Mouse (Mus musculus) embryonic facial prominence, embryonic 10.5 days (tissue): ENCODE measurements around the gene Milr1. TPM values are rescaled to one million over a fixed set of nuclear protein-coding genes. Genes with fewer than 3 reads are reported as not detected.

Experiments
- DNase-seq: peaks from one replicate; pipeline ENCODE4 v3.0.0-alpha.2; 2017; ENCODE audit warnings: low spot score
- H3K27ac ChIP-seq: fragments of 300-500 bp; sonication (generic); replicated peaks from 2 replicates; pipeline ENCODE4 v1.5.1; 2016; ENCODE audit warnings: mild to moderate bottlenecking
- H3K27me3 ChIP-seq: fragments of 300-500 bp; sonication (generic); replicated peaks from 2 replicates; pipeline ENCODE4 v1.6.1; 2016; ENCODE audit warnings: low read depth, mild to moderate bottlenecking; ENCODE audit not compliant: poor library complexity, severe bottlenecking
- H3K36me3 ChIP-seq: fragments of 300-500 bp; sonication (generic); replicated peaks from 2 replicates; pipeline ENCODE4 v1.6.1; 2016; ENCODE audit warnings: mild to moderate bottlenecking, moderate library complexity
- H3K4me1 ChIP-seq: fragments of 300-500 bp; sonication (generic); 2 replicates; pipeline ENCODE4 v1.6.1; 2016
- H3K4me3 ChIP-seq: fragments of 300-500 bp; sonication (generic); 2 replicates; pipeline ENCODE4 v1.5.1; 2016; ENCODE audit warnings: mild to moderate bottlenecking, moderate library complexity
- H3K9me3 ChIP-seq: fragments of 300-500 bp; sonication (generic); 2 replicates; pipeline ENCODE4 v1.6.1; 2016; ENCODE audit warnings: mild to moderate bottlenecking
- WGBS: fragments of 180-500 bp; shearing (Covaris S2); methylation state at CpG from one replicate; pipeline ENCODE4 v1.1.7; 2016; 5-methylcytosine and 5-hydroxymethylcytosine counted together
- polyA plus RNA-seq: library from polyadenylated mRNA; unstranded; fragments of >200 nt; fragmentation: Nextera tagmentation; extraction: Ambion mirVana; gene quantifications from 2 replicates; pipeline ENCODE4 v1.2.1, GENCODE M21; 2016

Milr1 gene
- polyA plus RNA-seq, 1 experiment from 2014 or later: 1.1 TPM

DNA sequence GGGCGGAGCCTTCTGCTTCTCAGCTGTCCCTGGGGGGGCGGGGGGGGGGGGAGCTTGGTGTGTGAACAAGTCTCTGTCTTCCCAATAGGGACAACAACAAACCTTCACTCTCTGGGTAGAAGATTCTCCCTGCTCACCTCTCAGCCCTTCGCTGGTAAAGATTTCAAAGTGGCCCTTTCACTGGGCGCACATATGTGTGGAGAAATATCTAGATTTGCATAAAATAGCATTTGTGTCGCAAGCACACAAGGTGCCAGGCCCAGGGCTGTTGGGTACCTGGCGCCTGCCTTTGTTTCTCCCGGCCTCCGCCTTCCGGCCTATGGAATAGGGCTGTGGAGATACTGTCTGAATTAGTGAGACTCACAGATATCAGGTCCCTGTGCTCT, 11.8 kb downstream of the Milr1 start:
- DNase-seq: no peak
- H3K9me3 ChIP-seq: peaks cover 4% of the 10 kb centered on the region; the same call in 1 of the 2 replicates
- peak overlapping the region; percentile 61 for H3K27ac ChIP-seq
- H3K4me3 ChIP-seq: no peak overlapping the region
- H3K4me1 ChIP-seq: peaks cover 20% of the 10 kb centered on the region
- H3K27me3 ChIP-seq: no peaks in the 10 kb centered on the region
- peaks cover 44% of the 10 kb centered on the region for H3K36me3 ChIP-seq
- 76% methylated on average over 9 of the region's 9 CpGs for WGBS

DNA sequence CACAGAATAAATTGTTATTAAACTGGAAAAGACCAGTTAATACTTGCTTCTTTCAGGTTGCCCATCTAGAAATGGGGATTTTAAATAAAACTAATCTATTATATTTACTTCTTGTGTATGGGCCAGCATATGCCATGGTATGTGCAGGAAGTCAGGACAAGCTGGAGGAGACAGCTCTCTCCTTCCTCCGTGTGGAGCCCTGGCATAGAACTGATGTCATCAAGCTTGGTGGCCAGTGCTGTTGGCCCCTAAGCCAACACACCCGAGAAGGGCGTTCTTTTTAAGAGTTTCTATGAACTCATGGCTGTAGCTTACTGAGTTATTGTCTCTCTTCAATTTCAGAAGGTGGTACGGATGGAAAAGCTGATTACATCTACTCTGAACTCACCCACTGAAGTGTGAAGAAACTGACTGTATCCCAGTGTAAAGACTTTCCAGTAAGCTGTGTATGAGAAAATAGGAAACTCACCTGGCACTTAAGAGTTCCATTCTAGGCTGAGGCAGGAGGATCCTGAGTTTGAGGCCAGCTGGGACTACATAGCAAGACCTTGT, 15.7 kb downstream of the Milr1 start:
- 91% methylated on average over 4 of the region's 4 CpGs for WGBS
- H3K4me1 ChIP-seq: peaks cover 15% of the 10 kb centered on the region
- peaks cover 5% of the 10 kb centered on the region; the same call in 1 of the 2 replicates for H3K9me3 ChIP-seq
- H3K36me3 ChIP-seq: peaks cover 79% of the 10 kb centered on the region
- no peak for DNase-seq
- no peak overlapping the region for H3K4me3 ChIP-seq
- no peaks in the 10 kb centered on the region for H3K27me3 ChIP-seq
- no peak overlapping the region for H3K27ac ChIP-seq

DNA sequence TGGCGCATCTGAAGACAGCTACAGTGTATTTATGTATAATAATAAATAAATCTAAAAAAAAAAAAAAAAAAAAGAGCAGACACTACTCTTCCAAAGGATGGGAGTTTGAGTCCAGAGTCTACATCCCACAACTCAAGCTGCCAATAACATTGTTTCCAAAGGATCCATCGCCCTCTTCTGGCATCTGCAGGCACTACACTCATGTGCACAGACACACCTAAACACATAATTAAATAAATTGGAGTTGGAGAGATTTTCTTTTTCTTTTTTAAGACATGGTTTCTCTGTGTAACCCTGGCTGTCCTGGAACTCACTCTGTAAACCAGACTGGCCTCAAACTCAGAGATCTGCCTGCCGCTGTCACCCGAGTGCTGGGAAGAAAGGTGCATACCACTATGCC, 16.5 kb downstream of the Milr1 start:
- peaks cover 87% of the 10 kb centered on the region for H3K36me3 ChIP-seq
- no peaks in the 10 kb centered on the region for H3K27me3 ChIP-seq
- WGBS: 93% methylated on average over 4 of the region's 4 CpGs
- peaks cover 5% of the 10 kb centered on the region; the same call in 1 of the 2 replicates for H3K9me3 ChIP-seq
- DNase-seq: no peak
- no peak overlapping the region for H3K4me3 ChIP-seq
- H3K27ac ChIP-seq: no peak overlapping the region
- H3K4me1 ChIP-seq: peaks cover 6% of the 10 kb centered on the region

DNA sequence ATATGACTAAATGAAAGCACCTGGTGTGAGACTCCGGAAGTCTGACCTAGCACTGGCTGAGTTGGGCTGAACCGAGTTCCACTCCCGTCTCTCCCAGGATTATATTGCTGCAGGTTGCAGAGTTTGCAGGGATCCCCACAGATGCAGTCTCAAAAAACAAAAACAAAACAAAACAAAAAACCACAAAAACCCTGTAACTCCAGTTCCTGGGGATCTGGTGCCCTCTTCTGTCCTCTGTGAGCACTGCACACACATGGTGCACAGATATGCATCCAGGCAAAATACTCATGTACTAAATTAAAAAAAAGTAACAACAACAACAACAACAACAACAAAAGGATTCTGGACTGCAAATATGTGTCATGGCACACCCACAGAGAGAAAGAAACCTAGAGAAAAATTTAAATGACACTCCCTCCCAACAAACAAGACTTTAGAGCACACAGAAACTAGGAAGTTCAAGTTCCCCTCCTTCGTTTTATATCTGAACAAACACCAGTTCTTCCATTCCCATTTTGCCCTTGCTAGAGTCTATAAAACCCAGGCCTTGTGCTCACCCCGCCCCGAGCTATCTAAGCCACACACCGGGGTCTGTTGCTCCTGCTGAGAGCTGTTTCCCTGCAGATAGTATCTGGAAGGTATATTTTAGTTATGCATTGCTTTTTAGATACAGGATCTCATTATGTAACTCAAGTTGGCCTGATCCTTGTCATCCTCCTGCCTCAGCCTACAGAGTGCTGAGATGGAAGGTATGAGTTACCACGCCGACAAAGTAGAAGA, 19.4 kb downstream of the Milr1 start:
- peaks cover 5% of the 10 kb centered on the region; the same call in 1 of the 2 replicates for H3K9me3 ChIP-seq
- H3K27ac ChIP-seq: no peak overlapping the region
- H3K4me3 ChIP-seq: no peak overlapping the region
- H3K36me3 ChIP-seq: peaks cover 98% of the 10 kb centered on the region
- H3K27me3 ChIP-seq: no peaks in the 10 kb centered on the region
- no peaks in the 10 kb centered on the region for H3K4me1 ChIP-seq
- WGBS: 95% methylated on average over 9 of the region's 9 CpGs
- DNase-seq: peak; percentile 23

DNA sequence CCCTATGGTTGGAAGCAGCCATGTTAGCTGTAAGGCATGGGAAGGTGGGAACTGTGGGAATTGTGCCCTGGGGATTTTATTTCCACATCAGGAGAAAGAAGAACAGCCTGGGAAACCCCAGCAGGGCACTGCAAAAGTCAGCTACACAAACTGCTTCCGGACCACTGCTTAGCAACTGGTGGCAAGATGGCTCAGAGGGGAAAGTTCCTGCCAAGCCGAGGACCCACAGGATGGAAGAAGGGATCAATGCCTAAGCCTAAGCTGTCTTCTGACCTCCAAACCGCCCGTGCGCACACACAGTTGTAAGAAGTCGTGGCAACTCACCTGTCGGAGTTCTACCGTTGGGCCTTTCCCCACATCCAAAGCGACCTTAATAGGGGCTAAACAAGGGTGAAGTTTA, 22.0 kb downstream of the Milr1 start:
- 92% methylated on average over 9 of the region's 9 CpGs for WGBS
- H3K9me3 ChIP-seq: no peaks in the 10 kb centered on the region; the same call in 1 of the 2 replicates
- no peaks in the 10 kb centered on the region; the same call in 1 of the 2 replicates for H3K4me1 ChIP-seq
- no peak overlapping the region for H3K4me3 ChIP-seq
- H3K36me3 ChIP-seq: peaks cover 94% of the 10 kb centered on the region
- no peak overlapping the region for H3K27ac ChIP-seq
- no peaks in the 10 kb centered on the region for H3K27me3 ChIP-seq
- no peak for DNase-seq

DNA sequence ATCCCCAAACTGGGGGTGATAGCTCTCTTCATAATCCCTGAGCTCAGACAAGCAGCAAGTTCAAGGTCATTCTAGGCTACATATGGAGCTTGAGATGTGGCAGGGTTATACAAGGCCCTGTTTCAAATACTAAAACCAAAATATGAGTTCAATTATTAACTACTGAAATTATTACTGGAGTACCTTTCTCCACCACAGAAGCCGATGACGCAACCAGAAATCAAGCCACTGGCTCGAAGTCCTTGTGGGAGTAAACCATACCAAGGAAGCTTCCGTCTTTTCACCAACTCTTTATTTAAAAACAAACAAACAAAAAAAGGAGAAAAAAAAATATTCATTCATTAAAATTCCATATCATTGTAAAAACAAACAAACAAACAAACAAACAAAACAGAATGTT, 25.9 kb downstream of the Milr1 start:
- H3K36me3 ChIP-seq: peaks cover 81% of the 10 kb centered on the region
- 94% methylated on average over 4 of the region's 4 CpGs for WGBS
- H3K9me3 ChIP-seq: no peaks in the 10 kb centered on the region
- peaks cover 6% of the 10 kb centered on the region for H3K4me1 ChIP-seq
- no peak for DNase-seq
- H3K27ac ChIP-seq: no peak overlapping the region
- H3K4me3 ChIP-seq: no peak overlapping the region
- no peaks in the 10 kb centered on the region for H3K27me3 ChIP-seq

DNA sequence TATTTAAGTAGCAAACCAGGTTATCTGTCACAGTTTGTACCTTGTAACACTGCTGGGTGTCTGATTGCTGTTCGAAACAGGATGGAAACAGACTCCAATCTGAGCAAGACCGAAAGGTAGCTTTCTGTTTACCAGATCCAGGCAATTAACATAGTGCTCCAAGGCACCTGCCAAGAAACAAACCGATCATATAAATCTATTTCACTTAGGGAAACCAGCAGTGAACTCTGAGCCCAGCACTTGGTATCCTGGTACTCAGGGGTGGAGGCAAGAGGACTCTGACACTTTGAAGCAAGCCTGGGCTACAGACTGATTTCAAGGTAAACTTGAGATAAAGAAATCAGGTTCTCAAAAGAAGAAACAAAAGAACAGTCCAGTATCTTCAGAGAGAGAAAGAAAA, 26.4 kb downstream of the Milr1 start:
- Histone ChIP-seq H3K27ac (no peak overlapping the region), H3K36me3 (peaks cover 81% of the 10 kb centered on the region), H3K4me1 (peaks cover 6% of the 10 kb centered on the region), H3K9me3 (no peaks in the 10 kb centered on the region), H3K27me3 (no peaks in the 10 kb centered on the region), H3K4me3 (no peak overlapping the region; the same call in 1 of the 2 replicates)
- 90% methylated on average over 3 of the region's 3 CpGs for WGBS
- no peak for DNase-seq

DNA sequence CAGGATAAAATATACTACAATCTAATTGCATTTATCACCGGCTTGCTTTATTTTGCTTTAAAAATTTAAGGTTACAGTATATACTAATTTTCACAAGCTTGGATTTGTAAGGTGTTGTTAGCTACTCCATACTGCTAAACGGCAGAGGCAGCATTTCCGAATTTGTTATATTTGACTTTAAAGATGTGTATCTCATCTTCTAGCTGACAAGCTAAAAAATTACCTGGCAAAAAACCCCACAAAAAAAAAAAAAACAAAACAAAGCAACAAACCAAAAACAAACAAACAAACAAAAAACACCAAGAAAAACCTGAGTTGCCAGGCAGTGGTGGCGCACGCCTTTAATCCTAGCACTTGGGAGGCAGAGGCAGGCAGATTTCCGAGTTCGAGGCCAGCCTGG, 27.1 kb downstream of the Milr1 start:
- H3K36me3 ChIP-seq: peaks cover 81% of the 10 kb centered on the region
- WGBS: 96% methylated on average over 7 of the region's 7 CpGs

DNA sequence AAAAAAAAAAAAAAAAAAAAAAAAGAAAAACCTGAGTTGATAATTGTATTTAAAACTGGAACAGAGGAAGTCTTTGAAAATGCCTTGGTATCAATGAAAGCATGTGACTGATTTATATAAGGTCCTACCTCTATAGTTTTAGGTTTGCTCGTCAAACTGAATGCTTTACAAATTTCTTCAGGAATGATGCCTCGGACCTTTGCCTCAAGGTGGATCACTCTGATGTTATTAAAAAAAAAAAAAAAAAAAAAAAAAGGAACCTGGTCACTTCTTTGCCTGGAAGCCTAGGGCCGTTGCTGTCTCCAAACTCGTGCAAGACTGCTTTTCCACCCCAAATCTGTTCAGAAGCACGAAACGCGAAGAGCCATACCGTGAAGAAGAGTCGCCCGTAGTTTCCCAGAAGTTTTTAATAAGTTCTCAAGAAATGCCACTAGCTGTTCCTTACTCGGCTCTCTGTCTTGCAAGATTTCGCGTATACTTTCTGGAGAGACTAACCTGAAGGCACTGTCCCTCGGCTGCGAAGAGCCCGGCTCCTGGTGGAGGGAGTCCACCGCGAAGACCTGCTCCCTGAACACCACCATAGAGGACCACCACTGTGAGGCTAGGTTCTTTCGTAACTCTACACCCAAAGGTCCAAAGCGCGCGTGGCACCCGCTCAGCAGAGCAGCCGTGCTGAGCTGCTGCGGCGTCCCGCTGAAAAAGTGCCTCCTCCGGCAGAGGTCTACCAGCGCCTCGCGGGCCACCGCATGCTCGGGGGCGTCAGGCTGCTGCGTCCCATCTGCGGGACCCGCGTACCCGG, 27.8 kb downstream of the Milr1 start:
- peaks cover 6% of the 10 kb centered on the region for H3K4me1 ChIP-seq
- WGBS: 3% methylated on average over 39 of the region's 39 CpGs
- peak overlapping the region; percentile 93 for H3K27ac ChIP-seq
- H3K9me3 ChIP-seq: no peaks in the 10 kb centered on the region
- H3K36me3 ChIP-seq: peaks cover 81% of the 10 kb centered on the region
- no peak for DNase-seq
- H3K27me3 ChIP-seq: no peaks in the 10 kb centered on the region
- H3K4me3 ChIP-seq: peak overlapping the region; percentile 92

More for the DNA sequence above, 27.1 kb downstream of the Milr1 start:
- peak overlapping the region; percentile 92 for H3K4me3 ChIP-seq
- DNase-seq: no peak
- peaks cover 6% of the 10 kb centered on the region for H3K4me1 ChIP-seq
- no peaks in the 10 kb centered on the region for H3K9me3 ChIP-seq
- H3K27me3 ChIP-seq: no peaks in the 10 kb centered on the region
- H3K27ac ChIP-seq: no peak overlapping the region

DNA sequence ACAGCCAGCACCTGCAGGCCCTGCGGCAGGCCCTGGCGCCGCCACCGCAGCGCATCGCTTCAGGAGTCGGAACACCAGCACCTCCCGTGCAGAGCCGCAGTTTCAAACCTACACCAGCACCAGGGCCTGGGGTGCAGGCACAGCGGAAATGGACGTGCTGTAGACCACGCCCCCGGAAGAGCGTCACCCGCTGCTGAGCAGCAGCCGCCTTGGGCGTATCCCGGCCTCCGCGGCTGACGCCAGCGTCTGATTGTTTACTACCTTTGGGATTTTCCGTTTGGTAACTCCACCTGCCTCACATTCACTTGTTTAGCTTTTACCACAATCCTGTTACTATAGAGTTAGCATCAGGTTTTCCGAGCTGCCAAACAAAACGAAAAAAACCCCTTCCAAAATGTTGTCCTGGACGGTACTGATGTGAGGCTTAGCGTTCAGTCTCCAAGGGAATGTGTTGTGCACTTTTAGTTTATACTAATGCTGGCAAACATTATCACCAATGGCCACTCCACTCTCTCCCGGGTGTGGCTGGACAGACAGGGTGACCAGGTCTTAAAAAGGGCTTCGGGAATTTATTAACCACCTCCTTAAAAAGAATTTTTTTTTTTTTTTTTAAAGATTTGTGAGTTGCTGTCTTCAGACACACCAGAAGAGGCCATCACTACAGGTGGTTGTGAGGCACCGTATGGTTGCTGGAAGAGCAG, 28.5 kb downstream of the Milr1 start, which contains the start of gene Polg2:
Gene Polg2, minus strand, starts transcription at position 150 of the 701 bp plus-strand sequence.
- H3K9me3 ChIP-seq: no peaks in the 10 kb centered on the region
- peaks cover 6% of the 10 kb centered on the region for H3K4me1 ChIP-seq
- peak within 1 kb of the TSS; percentile 92 for H3K4me3 ChIP-seq
- 4% methylated on average over 30 of the region's 30 CpGs for WGBS
- H3K36me3 ChIP-seq: peaks cover 81% of the 10 kb centered on the region
- peak; percentile 93 for DNase-seq
- peak within 1 kb of the TSS; percentile 93 for H3K27ac ChIP-seq
- H3K27me3 ChIP-seq: no peaks in the 10 kb centered on the region

DNA sequence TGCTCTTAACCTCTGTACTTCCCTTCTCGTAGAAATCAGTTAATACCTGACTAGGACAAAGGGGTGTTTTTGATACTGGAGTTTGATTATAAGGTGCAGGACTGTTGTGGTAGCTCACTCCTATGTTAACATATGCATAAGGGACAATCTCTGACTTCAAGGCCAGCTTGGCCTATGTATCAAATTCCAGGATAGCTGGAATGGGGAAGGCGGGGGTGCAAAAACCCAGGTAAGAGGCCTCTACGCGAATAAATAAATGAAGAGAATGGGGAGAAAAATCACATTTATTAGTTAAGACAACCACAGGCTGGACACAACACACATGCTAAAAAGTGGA, 29.0 kb downstream of the Milr1 start:
- no peak for DNase-seq
- Histone ChIP-seq H3K9me3 (no peaks in the 10 kb centered on the region), H3K4me3 (peak overlapping the region; percentile 92), H3K27ac (no peak overlapping the region), H3K36me3 (peaks cover 81% of the 10 kb centered on the region), H3K27me3 (no peaks in the 10 kb centered on the region), H3K4me1 (peaks cover 6% of the 10 kb centered on the region)
- 75% methylated on average over 4 of the region's 4 CpGs for WGBS

DNA sequence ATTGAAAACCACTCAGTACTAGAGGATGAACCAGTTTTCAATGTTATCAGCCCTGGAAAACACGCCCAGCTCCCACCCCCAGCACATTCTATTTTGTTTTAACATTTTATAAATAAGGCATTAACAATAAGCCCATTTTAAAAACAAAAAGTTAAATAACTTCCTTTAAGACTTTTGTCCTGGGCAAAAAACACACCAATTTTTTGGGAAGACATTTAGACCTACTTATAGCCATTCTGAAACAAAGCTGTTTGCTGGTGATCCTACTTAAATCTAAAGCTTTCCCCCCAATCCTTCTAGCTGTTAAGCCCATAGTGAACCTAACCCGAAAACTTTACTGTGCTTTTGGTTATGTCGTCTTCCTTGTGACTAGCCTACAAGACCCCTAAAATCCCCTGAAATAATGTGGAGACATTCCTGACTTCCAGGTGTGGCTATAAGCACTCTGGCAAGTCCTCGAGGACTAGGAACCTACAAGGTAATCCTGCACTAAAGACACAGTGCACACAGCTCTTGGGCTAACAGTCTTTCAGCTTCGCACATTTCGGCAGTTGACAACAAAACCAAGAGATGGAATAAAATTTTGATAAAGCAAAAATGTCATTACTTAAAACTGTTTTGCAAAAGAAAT, 29.7 kb downstream of the Milr1 start:
- DNase-seq: no peak
- Histone ChIP-seq H3K4me3 (no peak overlapping the region), H3K27ac (no peak overlapping the region), H3K9me3 (no peaks in the 10 kb centered on the region), H3K36me3 (peaks cover 81% of the 10 kb centered on the region), H3K4me1 (peaks cover 8% of the 10 kb centered on the region), H3K27me3 (no peaks in the 10 kb centered on the region)
- 82% methylated on average over 6 of the region's 6 CpGs for WGBS
